Mouse (Mus musculus) thymus, postnatal 10 days (tissue): ENCODE measurements around the gene Cib3.

Experiments
- DNase-seq, 2 experiments: peaks; one replicate each; pipeline ENCODE4 v3.0.0; 2021; ENCODE audit warnings: low spot score in 2 of 2

Gene Cib3

DNA sequence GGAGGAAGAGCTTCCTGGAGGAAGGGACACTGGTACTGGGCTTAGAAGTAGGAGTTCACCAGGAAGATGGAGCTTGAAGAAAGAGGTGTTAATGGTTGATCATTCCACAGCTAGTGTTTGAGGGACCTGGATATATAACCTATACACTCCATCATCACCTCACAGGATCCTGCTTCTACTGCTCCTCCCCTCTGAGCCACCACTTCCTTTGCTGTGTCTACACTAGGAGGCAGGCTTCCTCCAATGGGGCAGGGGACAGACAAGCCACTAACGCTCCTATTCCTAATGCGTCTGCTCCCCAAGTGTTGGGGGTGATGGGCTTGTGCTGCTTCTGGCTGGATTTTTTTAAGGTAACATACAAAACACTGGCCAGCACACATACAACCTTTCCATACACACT is 1.9 kb downstream of the Cib3 start:
- no peak for DNase-seq

DNA sequence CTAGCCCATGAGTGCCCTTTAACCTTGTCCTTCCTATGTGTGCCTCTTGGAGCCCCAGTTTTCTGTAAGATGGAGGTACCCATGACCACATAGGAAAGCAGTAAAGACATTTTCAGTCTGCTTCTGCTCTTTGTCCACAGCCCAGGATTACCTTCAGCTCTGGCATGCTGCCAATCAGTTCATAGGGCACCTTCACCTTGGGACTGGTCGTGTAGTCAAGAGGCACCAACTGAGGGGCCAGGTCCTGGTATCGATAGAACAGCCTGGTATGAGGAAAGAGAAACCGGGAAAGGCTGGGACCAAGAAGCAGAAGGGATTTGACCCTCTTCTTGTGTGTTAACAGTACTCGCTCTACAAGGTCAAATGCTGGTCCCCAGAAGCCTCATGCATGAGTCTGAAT is 2.4 kb downstream of the Cib3 start:
- no peak for DNase-seq

DNA sequence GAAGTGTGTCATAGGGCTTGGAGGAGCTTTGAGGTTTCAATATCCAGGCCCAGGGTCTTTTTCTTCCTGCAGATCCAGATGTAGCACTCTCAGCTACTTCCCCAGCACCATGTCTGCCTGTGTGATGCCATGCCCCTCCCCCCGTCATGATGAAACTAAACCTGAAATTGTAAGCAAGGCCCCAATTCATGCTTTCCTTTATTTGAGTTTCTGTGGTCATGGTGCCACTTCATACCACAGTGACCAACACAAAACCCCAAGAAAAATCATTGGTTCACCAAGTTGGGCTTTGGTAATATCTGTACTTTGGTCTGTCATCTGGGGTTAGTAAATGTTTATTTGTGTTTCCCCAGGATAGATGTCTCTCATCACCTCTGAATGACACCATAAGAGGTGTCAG is 4.1 kb downstream of the Cib3 start:
- no peak for DNase-seq

DNA sequence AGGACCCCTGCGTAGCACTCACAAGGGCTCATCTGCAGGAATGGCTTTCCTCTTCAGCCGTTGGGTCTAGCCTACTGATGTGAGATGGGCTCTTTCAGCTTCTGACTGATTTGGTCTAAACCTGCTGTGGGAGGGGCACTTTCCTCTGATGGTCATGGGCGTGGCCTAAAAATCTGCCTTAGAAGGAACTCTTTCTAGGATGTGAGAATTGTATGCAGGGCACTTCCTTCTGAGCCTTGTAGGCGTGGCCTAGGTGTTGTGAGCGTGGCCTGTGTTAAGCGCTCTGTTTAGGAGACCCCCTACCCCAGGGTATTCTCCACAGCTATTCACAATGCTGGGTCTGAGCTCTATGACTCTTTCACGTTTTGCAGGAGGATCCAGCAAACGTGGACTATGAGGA is 14.6 kb downstream of the Cib3 start:
- DNase-seq, result no peak

DNA sequence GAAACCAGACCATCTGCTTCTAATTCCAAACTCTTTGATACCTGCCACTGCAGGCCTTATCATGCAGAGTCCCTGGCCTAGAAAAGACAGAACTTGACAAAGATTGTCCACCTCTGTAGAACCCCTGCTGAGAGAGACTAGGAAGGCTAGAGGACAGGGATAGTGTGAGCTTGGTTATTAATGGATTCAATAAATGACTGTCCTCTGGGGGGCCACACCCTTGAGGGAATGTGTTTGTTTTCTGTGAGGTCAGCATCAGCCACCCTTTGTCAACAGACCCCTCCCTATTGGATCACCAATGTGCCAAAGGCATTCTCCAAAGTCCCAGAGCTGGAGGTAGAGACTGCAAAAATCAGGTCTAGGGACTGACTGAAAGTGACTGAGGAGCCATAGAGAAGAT is 20.6 kb downstream of the Cib3 start:
- no peak for DNase-seq

DNA sequence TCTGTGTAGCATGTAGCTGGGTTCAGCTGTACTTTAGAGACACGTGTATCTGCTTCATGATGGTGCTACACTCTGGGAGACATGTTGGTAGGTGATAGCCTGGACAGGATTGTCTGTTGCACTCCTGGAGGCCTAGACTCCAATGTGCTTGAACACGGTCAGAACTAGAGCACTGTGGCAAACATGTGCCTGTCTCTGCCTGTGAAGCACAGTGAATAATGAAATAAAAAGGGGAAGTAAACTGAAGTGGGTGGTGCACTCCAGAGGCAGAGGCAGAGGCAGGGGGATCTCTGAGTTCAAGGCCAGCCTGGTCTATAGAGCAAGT is 22.5 kb downstream of the Cib3 start:
- DNase-seq, result no peak

DNA sequence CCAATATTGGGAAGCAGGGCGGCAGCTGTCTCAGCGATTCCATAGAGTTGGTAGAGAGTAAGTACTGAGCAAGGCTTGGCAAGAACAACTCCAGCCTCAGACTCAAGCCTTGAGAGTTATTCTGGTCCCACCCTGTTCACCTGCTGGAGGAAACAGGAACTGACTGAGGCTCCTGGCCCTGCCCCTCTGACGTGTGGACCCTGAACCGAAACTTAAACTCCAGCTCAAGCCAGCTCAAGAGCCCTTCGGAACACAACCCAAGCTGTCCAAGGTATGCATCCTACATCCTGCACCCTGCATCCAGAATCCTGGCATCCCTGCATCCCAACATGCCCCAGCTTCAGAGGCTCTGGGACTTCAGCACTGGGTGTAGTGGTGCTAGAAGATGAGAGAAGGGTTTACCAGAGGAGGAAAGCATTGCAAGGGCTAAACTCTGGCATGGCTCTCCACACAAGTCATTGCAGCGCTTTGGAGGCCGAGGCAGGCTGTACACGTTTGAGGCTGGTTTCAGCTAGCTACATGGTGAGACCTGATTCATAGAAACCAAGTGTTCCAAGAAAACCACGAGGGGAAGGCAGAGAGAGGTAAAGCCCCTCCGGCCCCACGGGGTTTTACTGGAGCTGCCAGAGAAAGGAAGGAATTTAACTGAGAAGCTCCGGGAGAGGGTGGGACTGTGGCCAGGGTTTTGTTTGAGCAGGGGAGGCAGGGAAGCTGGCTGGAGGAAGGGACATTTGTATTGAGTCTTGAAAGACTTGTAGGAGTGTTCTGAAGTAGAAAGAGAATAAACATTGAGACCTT is 23.0 kb downstream of the Cib3 start, which contains the start of gene Hsh2d:
Gene Hsh2d (plus strand): TSS at position 222 of the 798 bp plus-strand sequence.
- peak; percentile 31 to 66 for DNase-seq

DNA sequence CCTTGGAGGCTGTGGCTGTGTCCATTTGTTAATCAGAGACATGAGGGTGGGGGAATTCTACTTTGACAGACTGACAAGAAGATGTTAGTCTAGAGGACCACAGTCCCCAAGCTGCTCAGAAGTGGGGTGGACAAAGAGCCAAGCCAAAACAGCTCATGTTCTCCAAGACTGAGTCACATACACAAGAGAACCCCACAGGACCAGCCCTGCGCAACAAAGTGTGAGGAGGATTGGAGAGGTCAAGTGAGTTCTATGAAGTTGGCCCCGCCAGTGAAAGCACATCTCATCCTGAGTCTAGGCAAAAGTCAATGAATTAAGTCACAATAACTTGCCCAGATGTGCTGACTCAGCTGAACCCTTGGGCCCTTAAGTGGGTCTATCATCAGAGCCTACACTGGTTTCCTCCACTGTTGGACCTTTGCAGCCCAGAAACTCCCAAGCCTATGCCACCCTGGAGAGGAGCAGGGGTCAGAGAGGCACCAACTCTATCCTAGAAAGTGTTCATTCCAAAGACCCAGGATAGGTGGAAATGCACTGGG is 24.8 kb downstream of the Cib3 start:
- no peak for DNase-seq

DNA sequence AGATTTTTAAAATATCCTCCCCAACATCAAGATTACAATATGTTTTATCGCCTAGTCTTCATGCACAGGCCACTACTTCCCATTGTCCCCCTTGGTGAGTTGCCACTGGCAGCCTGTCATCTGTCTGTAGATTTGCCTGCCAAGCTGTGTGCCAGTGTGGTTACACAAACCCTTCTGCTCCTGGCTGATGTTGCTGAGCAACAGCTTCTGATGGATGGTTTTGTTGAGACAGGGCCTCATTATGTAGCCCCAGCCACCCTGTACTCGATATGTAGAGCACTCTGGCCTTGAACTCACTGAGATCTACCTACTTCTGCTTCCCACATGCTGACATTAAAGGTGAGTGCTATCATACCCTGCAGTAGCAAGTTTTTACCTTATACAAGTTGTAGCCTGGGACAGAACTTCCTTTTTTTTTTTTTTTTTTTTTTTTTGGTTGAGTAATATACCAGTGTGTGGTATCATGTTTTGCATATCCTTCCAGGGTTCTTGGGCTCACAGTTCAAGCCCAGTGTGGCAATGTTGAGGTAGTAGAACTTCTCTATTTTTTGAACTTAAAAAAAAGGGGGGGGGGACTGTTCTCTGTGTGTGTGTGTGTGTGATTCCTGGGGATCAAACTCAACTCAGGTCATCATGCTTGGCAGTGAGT is 29.0 kb downstream of the Cib3 start:
- DNase-seq, result no peak

DNA sequence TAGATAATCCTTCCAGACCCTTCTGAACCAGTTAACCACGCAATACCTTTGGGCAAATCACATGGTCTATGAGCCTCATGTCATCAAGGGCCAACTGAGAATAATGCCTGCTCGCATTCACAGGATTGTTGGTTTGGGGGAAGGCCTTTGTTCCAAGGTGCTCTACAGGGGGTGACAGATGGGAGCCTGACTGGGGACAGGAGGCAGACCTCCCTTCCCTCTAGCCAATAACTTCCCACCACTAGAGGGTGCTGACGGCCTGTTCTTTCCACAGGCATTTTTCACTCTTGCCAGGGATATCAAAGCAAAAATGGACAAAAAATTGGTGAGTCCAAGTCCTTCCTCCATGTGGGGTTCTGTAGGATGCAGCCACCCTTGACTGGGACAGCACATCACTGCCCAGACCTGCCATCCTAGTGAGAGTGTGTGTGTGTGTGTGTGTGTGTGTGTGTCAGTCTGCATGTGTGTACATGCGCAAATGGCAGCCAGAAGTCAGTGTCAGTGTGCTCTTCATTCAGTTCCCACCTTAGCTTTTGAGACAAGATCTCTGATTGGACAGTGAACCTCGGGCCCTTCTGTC is 35.2 kb downstream of the Cib3 start:
- peak; percentile 36 to 80 for DNase-seq

DNA sequence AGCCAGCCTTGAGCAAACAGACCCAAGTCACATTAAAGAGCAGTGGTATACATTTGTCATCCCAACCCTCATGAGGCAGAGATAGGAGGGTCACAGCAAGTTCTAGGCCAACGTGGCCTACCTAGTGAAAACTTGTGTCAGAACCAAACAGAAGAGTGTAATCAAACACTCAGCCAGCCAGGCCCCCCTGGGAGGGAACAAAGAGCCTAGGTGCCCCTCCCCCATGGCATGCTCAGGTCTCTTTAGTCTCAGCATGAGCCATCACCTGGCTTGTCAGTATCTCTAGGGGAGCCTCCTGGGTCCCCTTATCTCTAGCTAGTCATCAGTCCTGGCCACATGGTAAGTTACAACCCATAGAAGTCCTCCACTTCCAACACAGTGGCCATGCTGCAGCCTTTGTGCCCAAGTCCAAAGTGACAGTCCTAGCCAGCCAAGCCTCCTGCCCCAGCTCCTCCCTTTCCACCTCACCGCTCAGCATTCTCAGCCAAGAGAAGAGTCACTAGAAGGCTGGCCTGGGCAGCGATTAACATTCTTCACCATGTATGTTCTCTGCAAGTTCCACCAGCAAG is 42.9 kb downstream of the Cib3 start:
- peak in 1 of 2 experiments; percentile 16 for DNase-seq

DNA sequence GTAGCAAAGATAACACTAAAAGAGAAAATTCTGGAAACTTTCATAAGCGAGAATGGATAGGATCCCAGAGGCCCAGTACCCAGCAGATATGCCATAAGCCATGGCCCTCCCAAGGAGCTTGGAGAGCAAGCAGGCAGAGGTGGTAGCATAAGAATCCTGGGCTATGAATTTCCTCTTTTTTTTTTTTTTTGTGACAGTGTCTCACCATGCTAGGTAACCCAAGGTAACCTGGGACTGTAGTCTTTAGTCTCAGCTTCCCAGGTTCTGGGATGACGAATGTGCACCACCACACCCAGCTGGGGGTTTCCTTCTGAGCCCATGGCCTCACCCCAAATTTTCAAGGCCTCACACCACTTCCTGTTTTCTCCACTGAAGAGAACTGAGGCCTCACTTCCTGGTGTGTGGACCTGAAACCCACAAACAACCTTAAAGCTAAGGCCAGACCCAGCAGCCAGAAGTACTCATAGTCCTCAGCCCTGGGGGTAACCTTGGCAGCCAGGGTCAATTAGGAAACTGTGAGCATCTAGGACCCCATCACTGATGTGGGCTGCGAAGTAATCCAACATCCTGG is 43.5 kb downstream of the Cib3 start:
- peak in 1 of 2 experiments; percentile 24 for DNase-seq

DNA sequence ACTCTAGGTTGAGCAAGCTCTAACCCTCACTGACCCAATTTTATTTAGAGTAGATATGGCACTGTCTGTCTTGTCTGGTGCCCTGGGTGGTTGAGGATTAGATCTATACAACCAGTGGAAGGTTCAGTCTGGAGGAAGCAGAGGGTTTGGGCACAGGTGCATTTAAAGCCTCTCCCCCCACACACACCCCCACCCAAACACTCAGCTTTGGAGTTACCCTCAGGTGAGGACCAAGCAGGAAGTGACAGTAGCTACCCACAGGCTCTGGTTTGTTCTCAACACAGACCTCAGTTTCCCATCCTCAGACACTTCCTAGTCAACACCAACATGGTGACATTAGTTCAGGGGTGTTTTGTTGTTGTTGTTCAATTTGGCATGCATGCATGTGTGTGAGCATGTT is 49.8 kb downstream of the Cib3 start:
- peak; percentile 14 to 23 for DNase-seq

DNA sequence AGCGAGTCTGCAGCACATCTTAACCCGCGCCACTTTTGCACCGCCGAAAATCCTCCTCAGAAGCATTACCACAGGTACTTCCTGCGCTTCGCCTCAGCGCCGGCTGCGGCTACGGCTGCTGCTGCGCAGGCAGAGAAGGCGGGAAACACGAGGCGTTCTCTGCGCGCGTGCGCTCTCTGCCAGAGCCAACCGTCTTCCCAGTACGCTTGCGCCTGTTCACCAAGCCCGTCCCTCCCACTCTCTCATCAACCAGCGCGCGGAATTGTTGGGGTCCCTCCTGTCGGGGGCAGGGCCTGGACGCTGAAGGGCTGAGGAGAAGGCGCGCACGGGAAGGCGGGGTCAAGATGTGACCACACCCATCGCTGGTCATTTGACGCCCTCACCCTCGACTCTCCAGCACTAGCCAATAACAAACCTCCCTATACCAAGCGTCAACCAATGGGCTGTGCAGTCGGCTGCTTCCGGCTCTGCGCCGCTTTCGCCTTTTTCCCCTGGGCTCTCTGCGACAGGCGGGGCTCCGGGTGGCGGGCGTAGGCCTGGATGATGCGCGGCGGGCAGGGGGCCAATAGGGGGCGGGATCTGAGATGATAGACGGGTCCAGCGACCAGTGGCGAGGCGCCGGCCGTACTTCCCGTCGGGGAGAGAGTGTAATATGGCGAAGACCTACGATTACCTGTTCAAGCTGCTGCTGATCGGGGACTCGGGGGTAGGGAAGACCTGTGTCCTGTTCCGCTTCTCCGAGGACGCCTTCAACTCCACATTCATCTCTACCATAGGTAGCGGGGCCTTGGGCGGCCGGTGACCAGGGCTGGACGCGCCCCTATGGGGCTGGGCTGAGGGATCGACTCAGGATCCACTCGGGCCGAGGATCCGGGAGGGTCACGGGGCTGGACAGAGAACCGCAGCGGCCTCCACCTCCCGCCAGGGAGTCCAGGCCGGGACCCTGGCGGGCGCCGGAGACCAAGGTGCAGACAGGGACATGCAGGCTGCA is 51.6 kb downstream of the Cib3 start, which contains the start of gene Rab8a:
Gene Rab8a (plus strand): TSS at position 494 of the 991 bp plus-strand sequence.
- peak; percentile 99 to 100 for DNase-seq

DNA sequence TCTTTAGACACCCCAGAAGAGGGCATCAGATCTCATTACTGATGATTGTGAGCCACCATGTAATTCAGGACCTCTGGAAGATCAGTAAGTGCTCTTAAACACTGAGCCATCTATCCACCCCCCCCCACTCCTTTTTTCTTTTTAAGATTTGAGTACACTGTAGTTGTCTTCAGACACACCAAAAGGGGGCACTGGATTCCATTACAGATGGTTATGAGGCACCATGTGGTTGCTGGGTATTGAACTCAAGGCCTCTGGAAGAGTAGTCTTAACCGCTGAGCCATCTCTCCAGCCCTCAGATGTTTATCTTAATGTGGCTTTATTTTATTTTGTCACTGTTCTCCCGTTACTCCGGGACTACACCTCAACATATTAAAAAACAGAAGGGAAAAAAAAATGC is 52.6 kb downstream of the Cib3 start:
- peak in 1 of 2 experiments; percentile 28 for DNase-seq

DNA sequence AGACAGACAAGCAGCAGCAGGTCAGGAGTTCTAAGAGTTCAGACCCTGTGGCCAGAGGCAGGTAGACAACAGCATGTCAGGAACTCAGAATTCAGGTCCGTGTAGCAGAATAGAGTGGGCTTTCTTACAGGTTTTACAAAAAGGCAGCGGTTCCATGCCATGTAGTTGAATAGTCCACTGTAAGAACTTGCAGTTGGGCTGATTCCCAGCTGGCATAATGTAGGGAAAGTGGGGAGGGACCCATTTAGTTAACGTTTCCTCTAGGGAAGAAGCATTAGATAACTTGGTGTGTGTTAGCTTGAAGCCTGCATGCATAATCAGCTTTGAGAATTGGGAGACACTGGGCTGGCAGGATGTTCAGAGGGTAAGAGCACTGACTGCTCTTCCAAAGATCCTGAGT is 53.9 kb downstream of the Cib3 start:
- DNase-seq, result no peak

DNA sequence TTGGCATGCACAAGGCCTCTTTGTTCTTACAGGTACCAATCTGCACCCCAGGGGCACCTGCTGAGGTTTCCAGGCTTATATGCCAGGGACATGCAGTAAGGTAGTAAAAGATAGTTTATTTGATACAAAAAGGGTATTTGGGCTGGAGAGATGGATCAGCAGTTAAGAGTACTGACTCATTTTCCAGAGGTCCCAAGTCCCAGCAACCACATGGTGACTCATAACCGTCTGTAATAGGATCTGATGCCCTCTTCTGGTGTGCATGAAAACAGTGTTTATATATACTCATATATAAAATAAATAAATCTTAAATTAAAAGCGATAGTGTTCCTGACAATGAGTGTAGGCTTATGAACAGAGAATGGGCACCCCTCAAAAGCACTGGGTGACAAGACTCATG is 54.5 kb downstream of the Cib3 start:
- no peak for DNase-seq
